Mouse (Mus musculus) myocyte (in vitro differentiated cells): ENCODE results near the gene Arnt2. TPM values are rescaled to one million over a fixed set of nuclear protein-coding genes. Genes with fewer than 3 reads are reported as not detected.

Source experiments
- H3K27me3 ChIP-seq: one replicate; pipeline ENCODE4 v1.6.1; 2011; ENCODE audit not compliant: control insufficient read depth, insufficient read depth, insufficient read length
- H3K36me3 ChIP-seq: one replicate; pipeline ENCODE4 v1.6.1; 2011; ENCODE audit not compliant: control insufficient read depth, insufficient read depth
- H3K4me2 ChIP-seq: one replicate; pipeline ENCODE4 v1.6.1; 2011; ENCODE audit warnings: low read depth, control low read depth
- H3K4me3 ChIP-seq: one replicate; pipeline ENCODE4 v1.5.1; 2011; ENCODE audit warnings: mild to moderate bottlenecking, control low read depth, moderate library complexity
- H3K79me2 ChIP-seq: one replicate; pipeline ENCODE4 v1.6.1; 2011; ENCODE audit not compliant: control insufficient read depth, insufficient read depth
- H3ac ChIP-seq: one replicate; pipeline ENCODE4 v1.6.1; 2011; ENCODE audit not compliant: control insufficient read depth, insufficient read length
- CEBPB ChIP-seq: IDR thresholded peaks from 2 replicates; pipeline ENCODE4 v1.6.1; 2011; ENCODE audit warnings: mild to moderate bottlenecking, moderate library complexity; ENCODE audit not compliant: poor library complexity, insufficient read depth, severe bottlenecking
- E2F4 ChIP-seq: IDR thresholded peaks from one replicate; pipeline ENCODE4 v1.6.1; 2011; ENCODE audit warnings: mild to moderate bottlenecking, control low read depth, moderate library complexity; ENCODE audit not compliant: insufficient read depth
- MAX ChIP-seq: IDR thresholded peaks from one replicate; pipeline ENCODE4 v1.6.1; 2011; ENCODE audit warnings: low read depth, mild to moderate bottlenecking, control low read depth
- MYOD1 ChIP-seq, 3 experiments: IDR thresholded peaks; one replicate each; pipeline ENCODE4 v1.6.1; 2011; ENCODE audit warnings: control low read depth in 2 of 3, low read depth in 2 of 3, mild to moderate bottlenecking in 2 of 3, moderate library complexity in 1 of 3; ENCODE audit not compliant: insufficient read length in 2 of 3, control insufficient read depth in 1 of 3
- MYOG ChIP-seq, 3 experiments: IDR thresholded peaks; one replicate each; pipeline ENCODE4 v1.6.1; 2011; ENCODE audit warnings: control low read depth in 2 of 3, low read depth in 2 of 3, mild to moderate bottlenecking in 2 of 3; ENCODE audit not compliant: insufficient read length in 2 of 3, control insufficient read depth in 1 of 3, insufficient read depth in 1 of 3
- POLR2A ChIP-seq: IDR thresholded peaks from one replicate; pipeline ENCODE4 v1.6.1; 2011; ENCODE audit warnings: low read depth, mild to moderate bottlenecking, control low read depth, moderate library complexity; ENCODE audit not compliant: insufficient read length
- POLR2AphosphoS2 ChIP-seq: IDR thresholded peaks from one replicate; pipeline ENCODE4 v1.6.1; 2011; ENCODE audit warnings: low read depth, control low read depth; ENCODE audit not compliant: insufficient read length
- REST ChIP-seq: IDR thresholded peaks from one replicate; pipeline ENCODE4 v1.6.1; 2011; ENCODE audit warnings: mild to moderate bottlenecking, control low read depth, moderate library complexity; ENCODE audit not compliant: insufficient read depth, insufficient read length
- SRF ChIP-seq: IDR thresholded peaks from one replicate; pipeline ENCODE4 v1.6.1; 2011; ENCODE audit warnings: low read depth; ENCODE audit not compliant: control insufficient read depth, insufficient read length
- TCF12 ChIP-seq: IDR thresholded peaks from one replicate; pipeline ENCODE4 v1.6.1; 2011; ENCODE audit warnings: mild to moderate bottlenecking, control low read depth; ENCODE audit not compliant: poor library complexity, insufficient read depth, severe bottlenecking
- TCF3 ChIP-seq: IDR thresholded peaks from one replicate; pipeline ENCODE4 v1.6.1; 2011; ENCODE audit warnings: low read depth, control low read depth; ENCODE audit not compliant: insufficient read length
- USF1 ChIP-seq: IDR thresholded peaks from one replicate; pipeline ENCODE4 v1.6.1; 2011; ENCODE audit warnings: low read depth, mild to moderate bottlenecking, control low read depth, moderate library complexity
- polyA plus RNA-seq: library from polyadenylated mRNA; unstranded; fragments of >200 nt; fragmentation: generic; extraction: Trizol; gene quantifications from one replicate; pipeline ENCODE4 v1.2.1, GENCODE M21; 2012; ENCODE audit warnings: missing spikeins

Arnt2 gene
- polyA plus RNA-seq, 1 experiment: 1.00 TPM

DNA sequence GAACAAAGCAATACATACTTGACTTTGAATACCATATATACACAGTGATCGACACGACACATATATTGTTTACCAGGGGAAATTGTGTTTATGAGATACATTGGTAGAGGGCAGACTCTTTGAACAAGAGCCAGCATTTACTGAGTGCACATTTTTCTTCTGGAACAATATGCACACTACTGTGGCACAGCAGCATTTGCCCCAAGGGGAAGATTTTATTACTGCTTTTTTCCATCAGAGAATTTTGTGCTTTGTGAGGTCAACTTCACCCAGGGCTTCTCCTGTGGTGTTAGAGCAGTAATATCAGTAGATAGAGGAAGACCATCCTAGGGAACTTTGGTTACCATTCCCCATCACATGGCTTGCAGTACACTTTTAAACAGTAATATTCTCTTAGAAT is 17.2 kb upstream of the Arnt2 start:
- H3K79me2 ChIP-seq: no peaks in the 10 kb centered on the region
- H3K36me3 ChIP-seq: no peaks in the 10 kb centered on the region
- TF ChIP-seq TCF3: no peak
- no peak for TF ChIP-seq SRF
- no peak for TF ChIP-seq CEBPB
- TF ChIP-seq MAX: no peak
- no peak for TF ChIP-seq REST
- no peak for TF ChIP-seq TCF12
- TF ChIP-seq MYOG (IDR thresholded peaks at IDR 0.05; ENCODE audit: control insufficient read depth in 1 of 3, insufficient read depth in 1 of 3, insufficient read length in 2 of 3, low read depth in 2 of 3): no peak
- TF ChIP-seq USF1: no peak
- no peak for TF ChIP-seq POLR2A
- no peak for TF ChIP-seq POLR2AphosphoS2
- no peak for TF ChIP-seq MYOD1 (IDR thresholded peaks at IDR 0.05; ENCODE audit: control insufficient read depth in 1 of 3, insufficient read length in 2 of 3, low read depth in 2 of 3)
- no peak for TF ChIP-seq E2F4
- peaks cover 5% of the 10 kb centered on the region for H3K27me3 ChIP-seq
- no peak overlapping the region for H3K4me3 ChIP-seq
- H3ac ChIP-seq: no peak overlapping the region
- no peak overlapping the region for H3K4me2 ChIP-seq

DNA sequence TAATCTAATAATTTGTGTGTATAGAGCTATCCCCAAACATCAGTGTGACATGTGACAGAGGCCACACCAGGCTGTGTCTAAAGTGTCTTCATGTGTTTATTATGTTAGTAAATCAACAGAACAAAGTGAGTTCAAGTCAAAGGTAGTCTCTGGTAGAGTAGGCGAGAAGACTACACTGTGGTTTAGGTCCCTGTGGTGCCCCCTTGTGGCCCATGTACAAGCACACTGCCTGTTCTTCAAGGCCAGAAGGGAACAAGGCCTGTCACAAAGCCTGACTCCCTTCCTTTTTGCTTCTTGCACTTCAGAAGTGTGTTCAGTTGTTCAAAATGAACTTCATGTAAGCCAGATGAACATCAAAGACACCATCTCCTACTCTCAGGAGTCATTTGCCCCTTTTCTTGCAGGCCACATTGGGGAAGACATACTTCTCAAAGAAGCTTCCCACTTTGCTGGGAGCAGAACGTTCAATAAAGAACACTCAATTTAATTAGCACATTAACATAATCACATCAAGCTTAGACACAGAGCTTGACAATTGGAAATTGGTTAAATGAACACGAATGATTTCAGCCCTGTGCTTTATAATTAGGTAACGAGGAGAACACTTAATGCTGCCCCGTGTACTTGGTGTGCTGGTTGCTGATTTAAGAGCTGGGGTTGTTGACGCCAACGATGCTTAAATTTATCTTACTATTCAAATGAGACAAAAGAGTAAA is 14.9 kb upstream of the Arnt2 start:
- Histone ChIP-seq H3K27me3 (no peaks in the 10 kb centered on the region), H3ac (no peak overlapping the region), H3K4me2 (no peak overlapping the region), H3K79me2 (no peaks in the 10 kb centered on the region), H3K36me3 (no peaks in the 10 kb centered on the region), H3K4me3 (no peak overlapping the region)
- no peak for TF ChIP-seq CEBPB
- TF ChIP-seq SRF: no peak
- no peak for TF ChIP-seq POLR2AphosphoS2
- TF ChIP-seq USF1: no peak
- no peak for TF ChIP-seq POLR2A
- TF ChIP-seq MAX: no peak
- TF ChIP-seq REST: no peak
- TF ChIP-seq MYOG (IDR thresholded peaks at IDR 0.05; ENCODE audit: control insufficient read depth in 1 of 3, insufficient read depth in 1 of 3, insufficient read length in 2 of 3, low read depth in 2 of 3): no peak
- no peak for TF ChIP-seq MYOD1 (IDR thresholded peaks at IDR 0.05; ENCODE audit: control insufficient read depth in 1 of 3, insufficient read length in 2 of 3, low read depth in 2 of 3)
- no peak for TF ChIP-seq TCF12
- TF ChIP-seq E2F4: no peak
- TF ChIP-seq TCF3: no peak

DNA sequence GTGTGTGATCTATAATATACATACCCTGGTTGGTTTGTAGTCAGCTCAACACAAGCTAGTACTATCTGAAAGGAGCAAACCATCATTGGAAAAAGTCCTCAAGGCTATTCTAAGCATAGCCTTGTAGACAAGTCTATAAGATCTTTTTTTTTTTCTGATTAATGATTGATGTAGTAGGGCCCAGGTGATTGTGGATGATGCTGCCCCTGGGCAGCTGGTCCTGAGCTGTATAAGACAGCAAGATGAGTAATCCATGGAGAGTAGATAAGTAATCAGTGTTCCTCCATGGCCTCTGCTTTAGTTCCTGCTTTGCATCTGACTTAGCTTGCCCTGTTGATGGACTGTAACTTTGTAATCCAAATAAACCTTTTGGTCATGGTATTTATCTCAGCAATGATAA is 11.8 kb upstream of the Arnt2 start:
- H3K4me2 ChIP-seq: no peak overlapping the region
- H3ac ChIP-seq: no peak overlapping the region
- TF ChIP-seq TCF3: no peak
- no peak for TF ChIP-seq POLR2A
- no peak overlapping the region for H3K4me3 ChIP-seq
- H3K27me3 ChIP-seq: no peaks in the 10 kb centered on the region
- H3K79me2 ChIP-seq: no peaks in the 10 kb centered on the region
- no peaks in the 10 kb centered on the region for H3K36me3 ChIP-seq

DNA sequence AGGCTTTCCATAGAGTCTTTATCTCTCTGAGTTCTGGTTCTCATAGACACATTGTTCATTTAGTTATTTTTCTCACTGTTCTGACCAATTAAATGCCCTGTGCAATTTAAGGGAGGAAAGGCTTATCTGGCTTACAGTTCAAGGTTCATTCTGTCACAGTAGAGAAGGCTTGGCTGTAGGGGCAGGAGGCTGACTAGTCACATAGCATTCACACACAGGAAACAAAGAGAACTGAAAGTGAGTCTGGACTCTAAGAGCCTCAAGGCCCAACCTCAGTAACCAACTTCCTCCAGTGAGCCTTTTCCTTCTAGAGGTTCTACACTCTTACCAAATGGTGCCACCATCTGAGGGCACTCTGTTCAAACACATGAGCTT is 11.3 kb upstream of the Arnt2 start:
- H3K27me3 ChIP-seq: no peaks in the 10 kb centered on the region
- no peak for TF ChIP-seq CEBPB
- no peak for TF ChIP-seq MAX
- TF ChIP-seq MYOG (IDR thresholded peaks at IDR 0.05; ENCODE audit: control insufficient read depth in 1 of 3, insufficient read depth in 1 of 3, insufficient read length in 2 of 3, low read depth in 2 of 3): no peak
- TF ChIP-seq TCF3: no peak
- TF ChIP-seq USF1: no peak
- no peak for TF ChIP-seq SRF
- TF ChIP-seq E2F4: no peak
- no peak for TF ChIP-seq POLR2A
- TF ChIP-seq REST: no peak
- no peak for TF ChIP-seq TCF12
- no peak for TF ChIP-seq POLR2AphosphoS2
- TF ChIP-seq MYOD1 (IDR thresholded peaks at IDR 0.05; ENCODE audit: control insufficient read depth in 1 of 3, insufficient read length in 2 of 3, low read depth in 2 of 3): no peak

More for the DNA sequence above, 11.3 kb upstream of the Arnt2 start:
- Histone ChIP-seq H3K36me3 (no peaks in the 10 kb centered on the region), H3ac (no peak overlapping the region), H3K4me2 (no peak overlapping the region), H3K79me2 (no peaks in the 10 kb centered on the region), H3K4me3 (no peak overlapping the region)
